Mouse (Mus musculus) CH12.LX (cell line): ENCODE data around the gene Susd3.

Experiments
- CTCF ChIP-seq, 2 experiments: IDR thresholded peaks in 1 of 2; conservative IDR thresholded peaks in 1 of 2; 2 replicates each; pipeline ENCODE4 v1.5.1; 2011 to 2012; ENCODE audit warnings: low read depth in 2 of 2, low read length in 2 of 2, improper control_type of control experiment in 1 of 2, inconsistent platforms in 1 of 2, mild to moderate bottlenecking in 1 of 2, moderate library complexity in 1 of 2
- EP300 ChIP-seq: IDR thresholded peaks from 2 replicates; pipeline ENCODE4 v1.6.1; 2011; ENCODE audit warnings: low read length, improper control_type of control experiment
- HCFC1 ChIP-seq: IDR thresholded peaks from 2 replicates; pipeline ENCODE4 v1.6.1; 2012; ENCODE audit warnings: low read depth, mild to moderate bottlenecking, inconsistent platforms, low read length, improper control_type of control experiment
- JUN ChIP-seq: IDR thresholded peaks from 2 replicates; pipeline ENCODE4 v1.6.1; 2011; ENCODE audit warnings: low read depth, mild to moderate bottlenecking, low read length, improper control_type of control experiment, moderate library complexity; ENCODE audit not compliant: insufficient read depth
- MAFK ChIP-seq: IDR thresholded peaks from 2 replicates; pipeline ENCODE4 v1.6.1; 2011; ENCODE audit warnings: low read length, improper control_type of control experiment; ENCODE audit not compliant: insufficient replicate concordance
- MAZ ChIP-seq: IDR thresholded peaks from 2 replicates; pipeline ENCODE4 v1.6.1; 2012; ENCODE audit warnings: low read depth, mild to moderate bottlenecking, inconsistent platforms, low read length, improper control_type of control experiment, moderate library complexity
- MYC ChIP-seq: IDR thresholded peaks from 2 replicates; pipeline ENCODE4 v1.6.1; 2011; ENCODE audit warnings: low read depth, mild to moderate bottlenecking, improper control_type of control experiment, low read length
- NRF1 ChIP-seq: IDR thresholded peaks from 2 replicates; pipeline ENCODE4 v1.6.1; 2014; ENCODE audit warnings: low read depth, mild to moderate bottlenecking, inconsistent platforms, low read length, improper control_type of control experiment, moderate library complexity
- POLR2A ChIP-seq: IDR thresholded peaks from 2 replicates; pipeline ENCODE4 v1.6.1; 2011; ENCODE audit warnings: low read depth, mild to moderate bottlenecking, improper control_type of control experiment, low read length
- RCOR1 ChIP-seq: conservative IDR thresholded peaks from 2 replicates; pipeline ENCODE4 v1.6.1; 2012; ENCODE audit warnings: low read depth, mild to moderate bottlenecking, inconsistent platforms, low read length, improper control_type of control experiment
- SMC3 ChIP-seq: IDR thresholded peaks from 2 replicates; pipeline ENCODE4 v1.6.1; 2011; ENCODE audit warnings: low read depth, low read length, improper control_type of control experiment
- TCF12 ChIP-seq: IDR thresholded peaks from 2 replicates; pipeline ENCODE4 v1.6.1; 2014; ENCODE audit warnings: low read depth, mild to moderate bottlenecking, inconsistent platforms, low read length, improper control_type of control experiment
- ZNF384 ChIP-seq: IDR thresholded peaks from 2 replicates; pipeline ENCODE4 v1.6.1; 2012; ENCODE audit warnings: low read depth, low read length, improper control_type of control experiment, inconsistent platforms

- TF ChIP-seq POLR2A (no peak), EP300 (no peak), CTCF (conservative IDR thresholded peaks at IDR 0.05 in 1 of 2, IDR thresholded peaks at IDR 0.05 in 1 of 2; ENCODE audit: low read depth in 2 of 2, low read length in 2 of 2) (no peak), NRF1 (no peak), JUN (no peak), TCF12 (no peak), MYC (no peak), HCFC1 (no peak), ZNF384 (no peak), MAFK (no peak), SMC3 (no peak), RCOR1 (no peak), MAZ (no peak)
These were observed 29.9 kb downstream of the Susd3 start for GRCm38 (mm10) chr13:49218651-49219050.
